Mouse (Mus musculus) intestine, postnatal 0 days (tissue): ENCODE measurements around the gene Rapgef1. TPM values are rescaled to one million over a fixed set of nuclear protein-coding genes. Genes with fewer than 3 reads are reported as not detected.
A peak's percentile ranks its signal among the peaks of the same experiment; 100 is the strongest.

Experiments
- ATAC-seq: fragments of 200-750 bp; cut with Nextera tagmentation; 2 replicates; pipeline ENCODE4 v1.8.0; 2017; ENCODE audit warnings: mild to moderate bottlenecking, moderate TSS enrichment, moderate library complexity
- H3K27ac ChIP-seq: fragments of 300-500 bp; sonication (generic); 2 replicates; pipeline ENCODE4 v1.5.1; 2014; ENCODE audit warnings: mild to moderate bottlenecking, low read depth, low read length, moderate library complexity
- H3K27me3 ChIP-seq: fragments of 300-500 bp; sonication (generic); replicated peaks from 2 replicates; pipeline ENCODE4 v1.6.1; 2014; ENCODE audit warnings: low read length, mixed read lengths; ENCODE audit not compliant: control insufficient read depth, insufficient read depth
- H3K36me3 ChIP-seq: fragments of 300-500 bp; sonication (generic); 2 replicates; pipeline ENCODE4 v1.6.1; 2014; ENCODE audit warnings: mild to moderate bottlenecking, moderate library complexity; ENCODE audit not compliant: control insufficient read depth, insufficient read depth
- H3K4me1 ChIP-seq: fragments of 300-500 bp; sonication (generic); replicated peaks from 2 replicates; pipeline ENCODE4 v1.6.1; 2014; ENCODE audit warnings: antibody characterized with exemption, low read length, mixed read lengths; ENCODE audit not compliant: control insufficient read depth, insufficient read depth
- H3K4me2 ChIP-seq: fragments of 300-500 bp; sonication (generic); replicated peaks from 2 replicates; pipeline ENCODE4 v1.6.1; 2014; ENCODE audit warnings: low read depth, mild to moderate bottlenecking, moderate library complexity
- H3K4me3 ChIP-seq: fragments of 300-500 bp; sonication (generic); 2 replicates; pipeline ENCODE4 v1.5.1; 2014; ENCODE audit warnings: low read depth, low read length
- H3K9ac ChIP-seq: fragments of 300-500 bp; sonication (generic); 2 replicates; pipeline ENCODE4 v1.6.1; 2014; ENCODE audit warnings: mild to moderate bottlenecking, low read depth, low read length
- H3K9me3 ChIP-seq: fragments of 300-500 bp; sonication (generic); 2 replicates; pipeline ENCODE4 v1.6.1; 2016; ENCODE audit warnings: mixed run types; ENCODE audit not compliant: control insufficient read depth
- CTCF ChIP-seq: sonication (generic); IDR thresholded peaks from 2 replicates; pipeline ENCODE4 v1.5.1; 2016; ENCODE audit warnings: low read depth, mild to moderate bottlenecking, control low read depth, antibody characterized with exemption, moderate library complexity
- WGBS: fragments of 180-500 bp; shearing (Covaris S2); extraction: QIAGEN DNeasy Blood & Tissue Kit; methylation state at CpG from one replicate; pipeline ENCODE4 v1.1.7; 2014; 5-methylcytosine and 5-hydroxymethylcytosine counted together
- polyA plus RNA-seq: library from polyadenylated mRNA; unstranded; fragments of >200 nt; fragmentation: Nextera tagmentation; extraction: Ambion mirVana; gene quantifications from 2 replicates; pipeline ENCODE4 v1.2.1, GENCODE M21; 2015

The Rapgef1 gene
- polyA plus RNA-seq, result 6.1 and 6.3 TPM in 2 replicates

- WGBS, result 2% methylated on average over 58 of the region's 101 CpGs
- no peaks in the 10 kb centered on the region for H3K36me3 ChIP-seq
- peak within 1 kb of the TSS; percentile 90 for H3K9ac ChIP-seq
- TF ChIP-seq CTCF, result peak; percentile 97
- ATAC-seq, result peak; percentile 61
- no peaks in the 10 kb centered on the region for H3K9me3 ChIP-seq
- H3K4me2 ChIP-seq, result peak within 1 kb of the TSS; percentile 80
- H3K27me3 ChIP-seq, result no peaks in the 10 kb centered on the region
- H3K4me3 ChIP-seq, result peak within 1 kb of the TSS; percentile 64
- H3K27ac ChIP-seq, result peak within 1 kb of the TSS; percentile 90
- peaks cover 14% of the 10 kb centered on the region for H3K4me1 ChIP-seq
These were observed at the start of gene Rapgef1 for GRCm38 (mm10) chr2:29619484-29620300. TSS of gene Rapgef1 (plus strand) at chr2:29619720.

GRCm38 (mm10) chr2:29571921-29572700 is 47.4 kb upstream of the Rapgef1 start:
- no peak overlapping the region for H3K9ac ChIP-seq
- no peak for ATAC-seq
- no peaks in the 10 kb centered on the region for H3K4me1 ChIP-seq
- no peaks in the 10 kb centered on the region for H3K9me3 ChIP-seq
- no peaks in the 10 kb centered on the region for H3K36me3 ChIP-seq
- H3K27ac ChIP-seq, result no peak overlapping the region
- no peak for TF ChIP-seq CTCF
- no peaks in the 10 kb centered on the region for H3K27me3 ChIP-seq
- H3K4me3 ChIP-seq, result no peak overlapping the region
- WGBS, result 47% methylated on average over 9 of the region's 9 CpGs
- no peak overlapping the region for H3K4me2 ChIP-seq

GRCm38 (mm10) chr2:29572811-29573427 is 46.6 kb upstream of the Rapgef1 start:
- no peak for ATAC-seq
- TF ChIP-seq CTCF, result no peak
- 53% methylated on average over 5 of the region's 5 CpGs for WGBS
- Histone ChIP-seq H3K27ac (no peak overlapping the region), H3K4me2 (no peak overlapping the region), H3K36me3 (no peaks in the 10 kb centered on the region), H3K27me3 (no peaks in the 10 kb centered on the region), H3K9me3 (no peaks in the 10 kb centered on the region), H3K4me3 (no peak overlapping the region), H3K9ac (no peak overlapping the region), H3K4me1 (no peaks in the 10 kb centered on the region)

GRCm38 (mm10) chr2:29573591-29573990 is 45.9 kb upstream of the Rapgef1 start:
- Histone ChIP-seq H3K27ac (no peak overlapping the region), H3K4me1 (no peaks in the 10 kb centered on the region), H3K9ac (no peak overlapping the region), H3K4me3 (no peak overlapping the region), H3K9me3 (no peaks in the 10 kb centered on the region), H3K36me3 (no peaks in the 10 kb centered on the region), H3K4me2 (no peak overlapping the region), H3K27me3 (no peaks in the 10 kb centered on the region)
- WGBS, result 11% methylated on average over 5 of the region's 5 CpGs
- no peak for TF ChIP-seq CTCF
- no peak for ATAC-seq

- no peaks in the 10 kb centered on the region for H3K36me3 ChIP-seq
- WGBS, result 35% methylated on average over 11 of the region's 11 CpGs
- H3K27ac ChIP-seq, result no peak overlapping the region
- no peak overlapping the region for H3K9ac ChIP-seq
- no peak overlapping the region for H3K4me3 ChIP-seq
- H3K27me3 ChIP-seq, result no peaks in the 10 kb centered on the region
- no peaks in the 10 kb centered on the region for H3K4me1 ChIP-seq
- TF ChIP-seq CTCF, result no peak
- no peak for ATAC-seq
- H3K9me3 ChIP-seq, result no peaks in the 10 kb centered on the region
- H3K4me2 ChIP-seq, result no peak overlapping the region
These were observed 45.3 kb upstream of the Rapgef1 start for GRCm38 (mm10) chr2:29574187-29574586.

GRCm38 (mm10) chr2:29582415-29582814 is 37.1 kb upstream of the Rapgef1 start:
- ATAC-seq, result no peak
- H3K4me2 ChIP-seq, result no peak overlapping the region
- TF ChIP-seq CTCF, result peak; percentile 98
- no peaks in the 10 kb centered on the region for H3K27me3 ChIP-seq
- no peak overlapping the region for H3K9ac ChIP-seq
- H3K9me3 ChIP-seq, result no peaks in the 10 kb centered on the region
- H3K4me1 ChIP-seq, result no peaks in the 10 kb centered on the region
- no peaks in the 10 kb centered on the region for H3K36me3 ChIP-seq
- no peak overlapping the region for H3K27ac ChIP-seq
- WGBS, result 2% methylated on average over 7 of the region's 7 CpGs
- no peak overlapping the region for H3K4me3 ChIP-seq
